Mouse (Mus musculus) left cerebral cortex, postnatal 25 days (tissue): ENCODE data around the gene Pradc1. TPM values are rescaled to one million over a fixed set of nuclear protein-coding genes. Genes with fewer than 3 reads are reported as not detected.
"Not testable (repeated sequence)": the region's sequence is repeated elsewhere in the genome, so short reads cannot be mapped to it uniquely, and the experiment has no call there.

Experiments
- DNase-seq, 2 experiments: peaks; one replicate each; pipeline ENCODE4 v3.0.0; 2022; ENCODE audit warnings: low spot score in 2 of 2, mixed read lengths in 1 of 2
- intact Hi-C: fragments of 180-260 bp; cut with DNase I; formaldehyde crosslinking; loops from one replicate; pipeline ENCODE4 v1.15.1; 2025
- total RNA-seq, 2 experiments: library from RNA; stranded (reverse); gene quantifications; 2 replicates each; pipeline ENCODE4 v1.2.3; 2021

Gene Pradc1
- total RNA-seq, 2 experiments from 2014 or later: 25.6 to 28.5 TPM

DNA sequence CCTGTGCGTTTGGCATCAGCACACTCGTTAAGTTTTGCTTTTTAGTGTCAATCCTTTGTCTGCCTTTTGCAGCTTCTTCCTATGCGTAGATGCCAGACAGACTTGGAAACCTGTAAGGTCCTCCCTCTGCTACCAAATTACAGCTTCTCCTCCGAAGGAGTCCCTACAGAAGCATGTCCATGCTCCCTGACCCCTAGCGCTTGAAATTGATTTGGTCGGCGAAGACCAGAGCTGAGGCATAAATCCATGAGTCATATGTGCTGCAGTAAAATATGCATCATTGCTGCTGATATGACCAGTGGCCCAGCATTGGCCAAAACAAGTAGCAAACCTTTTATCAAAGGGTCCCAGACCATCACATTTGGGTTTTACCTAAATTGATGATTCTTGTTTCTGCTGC is 1.0 kb upstream of the Pradc1 start:
- intact Hi-C loops: loop anchor here (10.0 kb wide), 1 partner anchor 462 kb away; the partner anchor contains the start of genes Nat8f1 and Tprkb
- DNase-seq: no peak

DNA sequence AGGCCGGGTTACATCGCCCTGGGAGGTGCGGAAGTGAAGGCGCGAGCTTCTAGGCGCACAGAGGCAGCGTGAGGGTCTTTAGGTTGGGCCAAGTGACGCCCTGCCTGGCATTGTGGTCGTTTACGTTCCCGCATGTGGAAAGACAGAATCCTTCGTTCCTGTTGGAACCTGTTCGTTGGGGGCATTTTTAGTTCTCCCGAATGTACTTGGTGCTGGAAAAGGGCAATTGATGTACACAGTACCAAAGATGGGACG is 568 bp upstream of the Pradc1 start:
- no peak for DNase-seq
- intact Hi-C loops: loop anchor here (10.0 kb wide), 1 partner anchor 462 kb away; the partner anchor contains the start of genes Nat8f1 and Tprkb

DNA sequence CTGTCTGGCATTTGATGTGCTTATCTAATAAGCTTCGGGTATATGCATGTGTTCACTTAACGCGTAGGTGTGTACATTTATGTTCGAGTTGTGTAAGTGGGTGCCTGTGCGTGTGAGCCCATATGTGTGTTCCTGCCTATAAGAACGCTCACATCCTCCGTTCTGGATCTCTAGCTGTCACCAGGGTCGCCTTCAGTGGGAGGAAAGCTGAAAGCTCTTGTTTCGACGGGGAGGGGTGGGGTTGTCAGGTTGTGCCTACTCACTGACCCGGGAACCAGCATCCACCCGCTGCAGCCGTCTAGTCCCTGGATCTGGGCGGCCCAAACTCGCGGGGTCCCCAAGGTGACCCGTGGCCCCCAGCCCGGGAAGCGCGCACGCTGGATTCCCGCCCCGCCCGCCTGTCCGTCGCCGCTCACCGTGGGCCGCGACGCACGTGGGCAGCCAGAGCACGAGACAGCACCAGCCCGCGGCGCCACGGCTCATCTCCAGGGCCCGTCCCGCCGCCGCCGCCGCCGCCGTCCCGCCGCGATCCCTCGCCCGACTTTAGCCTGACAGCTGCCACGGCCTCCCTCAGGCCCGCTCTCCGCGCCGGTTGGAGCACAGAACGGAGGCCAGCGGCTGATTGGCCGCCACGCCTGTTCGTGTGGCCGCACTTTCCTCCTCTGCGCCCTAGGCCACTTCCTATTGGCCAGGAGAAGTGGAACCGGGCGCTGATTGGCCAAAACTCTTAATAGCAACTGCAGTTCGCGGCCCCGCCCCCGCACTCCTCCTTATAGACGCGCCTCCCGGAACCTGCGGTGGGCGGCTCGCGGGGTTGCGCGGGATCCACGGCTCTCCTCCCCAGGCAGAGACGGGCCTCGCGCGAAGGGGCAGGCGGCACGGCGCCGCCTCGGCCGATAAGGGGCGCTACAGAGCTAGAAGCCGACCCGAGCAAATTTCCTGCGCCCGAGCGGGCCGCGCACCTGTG is 790 bp downstream of the Pradc1 start, which contains the start of gene Cct7:
TSS of gene Cct7 (plus strand) at position 818 of the 967 bp plus-strand sequence.
- intact Hi-C loops: loop anchor here (1.0 to 10.0 kb wide), 2 partner anchors 51 to 464 kb away; partner anchors contain the start of genes Fbxo41, Nat8f1 and Tprkb
- peak; percentile 100 for DNase-seq

DNA sequence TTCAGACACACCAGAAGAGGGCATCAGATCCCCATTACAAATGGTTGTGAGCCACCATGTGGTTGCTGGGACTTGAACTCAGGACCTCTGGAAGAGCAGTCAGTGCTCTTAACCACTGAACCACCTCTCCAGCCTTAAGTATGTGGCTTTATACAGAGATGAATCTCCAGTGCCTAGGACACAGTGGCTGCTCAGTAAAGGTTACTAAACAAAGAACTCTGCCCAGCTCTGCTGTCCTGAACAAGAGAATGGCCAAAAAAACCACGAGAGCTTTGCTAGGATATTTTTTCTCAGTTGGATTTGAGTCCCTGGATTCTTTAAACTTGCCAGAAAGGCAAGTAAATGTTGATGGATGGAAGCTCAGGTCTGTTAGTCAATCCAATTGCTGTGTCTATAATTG is 1.6 kb downstream of the Pradc1 start:
- intact Hi-C loops: loop anchor here (10.0 kb wide), 1 partner anchor 465 kb away; the partner anchor contains the start of genes Nat8f1 and Tprkb
- not testable (repeated sequence) for DNase-seq

DNA sequence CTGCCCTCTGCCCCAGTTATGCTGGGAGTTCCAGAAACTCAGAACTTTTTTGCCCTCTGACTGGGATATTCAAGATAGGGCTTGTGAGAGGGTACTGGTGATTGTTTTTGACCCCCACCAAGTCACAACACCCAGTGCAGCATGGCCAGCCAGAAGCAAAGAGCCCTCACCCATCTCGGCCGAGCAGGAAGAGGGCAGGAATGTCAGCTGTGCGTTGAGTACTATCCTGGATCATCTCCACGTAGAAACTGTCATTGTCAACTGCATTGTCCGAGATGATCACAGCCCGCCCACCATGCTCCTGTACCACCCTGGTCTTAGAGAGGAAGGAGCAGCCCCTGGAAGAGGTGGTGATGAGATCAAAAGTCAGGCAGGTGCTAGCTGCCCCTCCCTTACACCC is 4.4 kb downstream of the Pradc1 start:
- intact Hi-C loops: no loop called here
- DNase-seq: no peak

DNA sequence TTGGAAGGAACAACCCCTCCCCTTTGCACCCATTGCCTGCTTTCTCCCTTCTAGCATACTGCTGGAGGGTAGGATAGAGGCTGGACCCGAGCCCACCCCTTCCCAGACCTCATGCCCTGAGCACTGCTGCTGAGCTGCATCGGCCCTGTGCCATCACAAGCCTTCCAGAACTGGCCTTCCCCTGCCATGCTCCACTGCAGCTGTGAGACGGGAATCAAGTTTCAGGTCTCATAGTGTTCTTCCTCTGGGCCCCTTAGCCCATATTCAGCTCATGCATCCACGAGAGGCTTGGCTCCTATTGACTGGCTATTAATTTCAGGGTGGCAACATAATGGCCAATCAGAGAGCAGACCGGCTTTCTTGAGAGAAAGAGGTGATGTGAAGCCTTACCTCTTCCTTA is 6.5 kb downstream of the Pradc1 start:
- no peak for DNase-seq
- intact Hi-C loops: no loop called here

DNA sequence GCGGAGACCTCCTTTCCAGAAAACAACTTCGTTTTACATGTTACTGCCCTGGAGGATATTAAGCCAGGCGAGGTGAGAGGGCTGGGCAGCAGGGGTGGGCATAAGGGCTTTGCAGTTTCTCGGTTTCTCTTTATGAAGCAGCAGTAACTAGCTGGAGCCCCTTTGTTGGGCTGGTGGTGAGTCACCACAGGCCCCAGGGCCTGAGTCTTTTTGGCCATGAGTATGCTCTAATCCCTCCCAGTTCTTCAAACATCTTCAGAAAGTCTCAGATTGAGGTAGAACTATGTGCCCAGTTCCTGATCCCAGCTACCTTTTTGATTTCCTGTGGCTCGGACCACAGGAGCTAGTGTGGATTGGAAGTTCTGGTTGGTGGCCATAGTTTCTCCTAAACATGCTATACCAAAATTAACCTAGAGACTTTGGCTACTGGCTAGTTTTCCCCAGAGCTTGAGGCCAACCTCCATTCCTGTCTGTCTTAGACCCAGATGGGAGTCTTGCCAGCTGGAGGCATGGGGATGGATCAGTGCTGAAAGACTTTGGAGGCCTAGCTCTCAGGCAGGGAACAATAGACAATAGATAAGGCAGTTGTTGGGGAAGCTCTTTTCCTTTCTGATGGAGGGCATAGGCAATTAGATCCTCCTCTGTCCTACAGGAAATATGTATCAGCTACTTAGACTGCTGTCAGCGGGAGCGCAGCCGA is 7.4 kb downstream of the Pradc1 start:
- intact Hi-C loops: no loop called here
- no peak for DNase-seq

DNA sequence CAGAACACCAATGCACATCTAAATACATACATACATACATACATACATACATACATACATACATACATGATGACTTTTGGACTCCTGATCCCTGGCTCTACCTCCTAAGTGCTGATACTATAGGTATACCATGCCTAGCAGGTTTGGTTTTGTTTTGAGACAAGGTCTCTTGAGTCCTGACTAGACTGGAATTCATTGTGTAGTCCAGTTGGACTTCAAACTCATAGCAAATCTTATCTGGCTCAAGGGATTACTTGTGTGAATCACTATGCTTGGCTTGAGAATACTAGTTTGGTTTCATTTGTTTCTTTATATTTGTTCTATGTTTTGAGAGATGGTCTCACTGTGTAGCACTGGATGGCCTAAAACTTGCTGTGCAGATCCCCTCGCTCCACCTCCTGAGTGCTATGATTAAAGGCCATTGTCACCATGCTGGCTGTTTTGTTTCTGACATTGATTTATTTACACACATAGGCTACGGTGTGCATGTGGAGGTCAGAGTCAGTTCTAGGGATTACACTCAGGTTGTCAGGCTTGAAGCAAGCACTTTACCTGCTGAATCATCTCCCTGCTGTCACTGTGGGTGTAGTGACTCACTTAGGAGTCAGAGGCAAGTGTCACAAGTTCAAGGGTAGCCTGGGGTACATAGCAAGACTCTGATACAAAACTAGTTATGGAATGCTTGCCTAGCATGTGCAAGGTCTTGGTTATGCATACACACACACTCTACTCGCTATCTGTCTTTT is 8.1 kb downstream of the Pradc1 start:
- intact Hi-C loops: no loop called here
- DNase-seq: no peak

DNA sequence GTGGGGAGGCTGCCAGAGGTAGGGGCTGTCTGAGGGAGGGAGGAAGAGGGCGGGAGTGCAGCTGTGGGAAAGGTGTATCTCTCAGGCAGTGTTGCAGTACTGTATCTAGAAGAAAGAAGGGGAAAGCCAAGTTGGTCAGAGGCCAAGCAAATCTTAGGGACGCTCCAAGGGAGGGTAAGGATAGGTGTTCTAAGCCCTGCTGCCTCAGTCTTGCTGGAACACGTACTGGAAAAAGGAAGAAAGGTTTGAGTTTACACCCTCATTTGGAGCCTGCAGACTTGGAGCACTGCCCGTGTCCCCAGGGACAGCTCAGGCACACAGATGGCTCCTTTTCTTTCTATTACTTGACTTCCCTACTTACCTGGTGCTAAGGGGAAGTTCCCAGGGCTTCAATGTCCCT is 10.6 kb downstream of the Pradc1 start:
- no peak for DNase-seq
- intact Hi-C loops: no loop called here

DNA sequence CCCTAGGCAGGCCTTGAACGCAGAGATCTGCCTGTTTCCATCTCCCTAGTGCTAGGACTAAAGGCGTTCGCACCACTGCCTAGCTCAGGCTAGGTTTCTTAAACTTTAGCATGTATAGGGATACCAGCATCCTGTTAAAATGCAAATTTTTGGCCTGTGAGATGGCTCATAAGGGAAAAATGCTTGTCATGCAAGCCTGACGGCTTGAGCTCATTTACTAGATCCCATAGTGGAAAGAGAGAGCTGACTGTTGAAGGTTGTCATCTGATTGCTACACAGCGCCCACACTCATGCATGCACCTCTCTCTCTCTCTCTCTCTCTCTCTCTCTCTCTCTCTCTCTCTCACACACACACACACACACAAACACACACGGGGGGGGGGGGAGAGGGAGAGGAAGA is 15.1 kb downstream of the Pradc1 start:
- peak in 1 of 2 experiments; percentile 2 for DNase-seq
- intact Hi-C loops: no loop called here

DNA sequence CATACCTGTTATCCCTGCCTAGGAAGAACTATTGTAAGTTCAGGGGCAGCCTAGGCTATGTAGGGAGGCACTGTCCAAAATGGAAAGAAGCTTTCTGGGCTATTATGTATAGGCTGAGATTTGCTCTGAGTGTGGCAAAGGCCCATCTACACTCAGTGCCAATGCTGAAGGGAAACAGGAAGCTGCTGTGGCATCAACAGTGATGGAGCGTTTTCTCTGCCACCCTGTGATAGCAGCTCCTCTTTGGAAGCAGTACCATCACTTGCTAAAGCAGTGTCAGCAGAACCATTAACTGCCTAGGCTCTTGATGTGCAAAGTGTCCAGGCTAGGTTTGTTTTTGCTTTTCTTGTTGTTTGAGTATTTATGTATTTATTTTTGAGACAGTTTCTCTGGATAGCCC is 15.6 kb downstream of the Pradc1 start:
- no peak for DNase-seq
- intact Hi-C loops: no loop called here

DNA sequence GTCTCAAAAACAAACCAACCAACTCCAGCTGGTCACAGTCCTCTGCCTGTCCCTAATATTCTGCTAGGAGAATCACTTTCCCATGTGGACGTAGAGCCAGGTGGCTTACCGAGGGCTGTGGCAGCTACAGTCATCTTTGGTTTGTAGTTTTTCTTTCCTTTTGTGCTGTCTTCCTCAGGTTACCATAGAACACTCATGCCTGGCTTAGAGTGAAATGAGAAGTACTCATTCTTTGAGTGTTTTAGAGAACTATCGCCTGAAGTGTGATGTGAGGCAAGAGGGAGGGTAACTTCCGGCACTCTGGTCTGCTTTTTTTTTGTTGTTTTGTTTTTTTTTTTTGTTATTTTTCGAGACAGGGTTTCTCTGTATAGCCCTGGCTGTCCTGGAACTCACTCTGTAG is 17.9 kb downstream of the Pradc1 start:
- intact Hi-C loops: no loop called here
- no peak for DNase-seq

DNA sequence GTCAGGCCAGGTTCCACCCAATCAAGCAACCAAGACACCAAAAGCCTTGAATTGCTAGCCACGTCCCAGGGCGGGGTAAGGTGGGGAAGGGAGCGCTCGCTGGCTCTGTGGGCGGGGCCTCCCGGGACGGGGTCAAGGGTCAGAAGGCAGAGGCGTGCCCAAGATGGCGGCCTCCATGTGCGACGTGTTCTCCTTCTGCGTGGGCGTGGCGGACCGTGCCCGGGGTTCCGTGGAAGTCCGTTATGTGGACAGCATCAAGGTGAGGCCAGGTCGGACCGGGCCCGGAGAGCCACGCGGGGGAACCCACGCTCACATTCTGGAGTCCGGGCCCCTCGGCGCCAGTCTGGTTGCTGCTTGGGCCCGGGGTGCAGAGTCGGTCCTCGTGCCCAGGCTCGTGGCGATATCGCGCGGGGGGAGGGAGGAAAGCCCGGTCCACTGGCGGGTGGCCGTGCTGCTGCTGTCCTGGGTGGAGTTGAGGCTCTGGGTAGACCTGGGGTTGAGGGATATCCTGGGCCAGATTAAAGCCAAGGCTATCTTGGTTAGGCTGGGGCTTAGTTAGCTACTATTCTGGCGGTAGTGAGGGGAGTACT is 19.8 kb downstream of the Pradc1 start, which contains the start of gene Smyd5:
TSS of gene Smyd5 (plus strand) at position 148 of the 590 bp plus-strand sequence.
- intact Hi-C loops: no loop called here
- peak; percentile 74 to 82 for DNase-seq

DNA sequence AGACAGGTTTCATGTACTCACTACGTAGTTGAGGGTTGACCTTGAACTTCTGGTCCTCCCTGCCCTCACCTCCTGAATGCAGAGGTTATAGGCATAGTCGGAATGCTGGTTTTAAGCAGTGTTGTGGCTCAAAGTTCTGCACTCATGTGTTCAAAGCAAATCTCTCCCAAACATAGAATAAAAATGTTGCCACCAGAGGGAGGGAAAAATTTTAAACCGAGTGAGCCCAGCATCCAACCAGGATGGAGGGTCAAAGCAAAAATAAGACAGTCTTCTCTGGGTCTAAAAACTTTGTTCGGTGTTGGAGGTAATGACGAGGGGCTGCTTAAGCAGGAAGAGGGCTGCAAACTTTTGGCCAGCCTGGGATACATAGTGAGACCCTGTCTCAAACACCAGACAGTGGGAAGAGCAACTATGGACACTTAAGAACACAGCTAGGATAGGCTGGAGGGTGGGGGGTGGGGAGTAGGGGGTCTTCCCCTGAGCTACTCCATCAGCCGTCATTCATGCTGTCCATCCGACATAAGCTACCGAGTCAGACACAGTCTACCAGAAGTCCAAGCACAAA is 20.4 kb downstream of the Pradc1 start:
- no peak for DNase-seq
- intact Hi-C loops: no loop called here

DNA sequence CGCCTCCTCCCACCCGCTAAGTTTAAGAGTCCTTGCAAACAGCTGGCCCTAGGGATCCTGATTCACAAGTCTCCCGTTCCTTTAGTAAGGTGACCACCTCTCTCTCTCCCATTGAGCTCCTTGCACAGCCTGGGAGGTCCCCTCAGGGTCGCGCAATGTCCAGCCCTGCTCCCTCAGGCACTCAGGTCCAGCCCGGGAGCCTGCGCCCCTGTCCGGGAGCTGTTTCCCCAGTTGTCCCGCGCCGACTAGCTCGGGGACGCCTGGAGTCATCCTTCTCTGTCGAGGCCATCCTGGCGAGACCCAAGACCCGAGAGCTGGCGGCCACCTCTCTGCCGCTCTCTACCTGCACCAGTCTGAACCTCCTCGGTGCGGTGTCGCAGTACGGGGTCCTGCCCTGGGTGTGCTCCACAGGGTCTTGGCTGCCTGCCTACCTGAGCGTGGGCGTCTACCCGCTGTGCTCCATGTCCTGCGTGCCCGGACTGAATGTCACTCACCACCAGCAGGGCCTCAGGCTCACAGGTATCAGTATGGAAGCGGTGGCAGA is 27.9 kb downstream of the Pradc1 start, which contains the start of gene Noto:
TSS of gene Noto (plus strand) at position 51 of the 544 bp plus-strand sequence.
- intact Hi-C loops: no loop called here
- DNase-seq: no peak

DNA sequence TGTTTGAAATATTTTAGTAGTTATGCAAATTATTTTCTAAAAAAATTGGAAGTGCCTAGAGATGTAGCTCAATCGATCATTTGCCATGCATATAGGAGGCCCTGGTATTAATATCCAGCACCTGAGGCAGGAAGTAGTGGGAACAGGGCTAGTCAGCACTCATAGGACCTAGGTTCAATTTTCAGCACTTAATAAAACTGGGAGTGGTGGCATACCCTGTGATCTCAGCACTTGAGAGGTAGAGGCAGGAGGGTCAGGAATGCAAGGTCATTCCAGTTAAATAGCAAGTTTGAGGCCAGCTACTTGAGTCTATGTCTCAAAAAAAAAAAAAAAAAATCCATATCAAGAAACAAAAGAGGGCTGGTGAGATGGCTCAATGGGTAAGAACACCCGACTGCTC is 32.6 kb downstream of the Pradc1 start:
- intact Hi-C loops: no loop called here
- DNase-seq: no peak

DNA sequence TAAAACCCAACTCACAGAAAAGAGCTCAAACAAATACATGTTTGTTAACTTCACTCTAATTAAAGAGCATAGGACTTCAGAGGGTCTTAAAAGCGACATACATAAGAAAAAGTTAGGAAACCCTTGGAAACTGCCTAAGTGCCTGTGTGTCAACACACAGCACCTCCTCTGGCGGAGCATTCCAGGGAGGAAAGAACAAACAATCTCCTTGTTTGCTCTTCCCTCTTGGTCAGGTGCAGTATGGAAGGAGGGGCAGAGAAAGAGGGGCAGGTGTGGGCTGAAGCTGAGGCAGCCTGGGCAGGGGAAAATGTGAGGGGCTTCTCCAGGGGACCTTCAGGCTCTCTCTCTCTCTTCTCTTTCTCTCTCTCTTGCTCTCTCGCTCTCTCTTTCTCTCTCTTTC is 35.9 kb downstream of the Pradc1 start:
- DNase-seq: no peak
- intact Hi-C loops: no loop called here

DNA sequence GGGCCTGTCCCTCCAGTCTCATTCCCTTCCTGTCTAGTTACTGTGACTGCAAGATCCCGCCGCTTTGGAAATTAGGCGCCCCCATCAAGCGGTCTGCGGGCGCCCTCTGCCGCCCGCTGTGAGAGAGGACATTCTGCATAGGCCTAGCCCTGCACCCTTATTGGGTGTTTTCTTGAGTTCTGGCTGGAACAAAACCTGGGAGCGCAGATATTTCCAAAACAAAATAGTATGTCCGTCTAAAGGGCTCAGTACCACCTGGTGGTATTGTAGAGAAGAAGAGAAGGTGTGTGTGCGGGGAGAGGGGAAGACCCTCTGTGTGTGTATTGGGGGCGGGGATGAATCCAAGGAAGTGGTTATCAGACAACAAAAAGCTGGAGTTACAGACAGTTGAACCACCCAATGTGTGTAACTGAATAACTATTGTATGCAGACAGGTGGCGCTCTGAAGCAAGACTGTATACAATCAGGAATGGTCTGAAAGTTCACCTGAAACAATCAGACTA is 40.9 kb downstream of the Pradc1 start:
- peak; percentile 18 to 52 for DNase-seq
- intact Hi-C loops: loop anchor here (2.0 kb wide), 1 partner anchor 256 kb away; no protein-coding TSS in a partner anchor

DNA sequence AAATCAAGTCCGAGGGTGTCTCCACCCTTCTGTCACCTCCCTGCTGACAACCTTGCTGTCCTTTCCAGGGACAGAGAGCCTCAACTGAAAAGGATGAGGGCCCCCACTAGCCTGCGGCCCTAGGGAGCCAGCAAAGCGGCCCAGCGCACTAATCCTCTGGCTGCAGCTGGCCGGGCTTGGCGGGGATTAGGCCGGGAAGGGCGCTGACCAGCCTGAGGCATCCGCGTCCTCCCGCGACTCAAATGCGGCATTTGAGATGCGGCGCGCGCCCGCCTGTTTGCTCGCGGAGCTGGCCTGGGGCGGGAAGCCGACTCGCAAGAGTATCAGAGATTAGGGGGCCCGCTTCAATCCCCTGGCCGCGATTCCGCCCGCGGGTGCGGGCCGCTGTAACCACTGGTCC is 42.8 kb downstream of the Pradc1 start:
- intact Hi-C loops: no loop called here
- no peak for DNase-seq
